Mouse (Mus musculus) right cerebral cortex, postnatal 36 days (tissue): ENCODE measurements around the gene Klhdc4.

Experiments used
- DNase-seq, 2 experiments: peaks; one replicate each; pipeline ENCODE4 v3.0.0; 2022; ENCODE audit warnings: low spot score in 2 of 2, mixed read lengths in 1 of 2

The Klhdc4 gene

GRCm38 (mm10) chr8:121809524-121810155, 19.7 kb downstream of the Klhdc4 start:
- DNase-seq, result peak; percentile 64 to 81

- DNase-seq, result no peak
Measured at GRCm38 (mm10) chr8:121808032-121808431, 21.3 kb downstream of the Klhdc4 start.

GRCm38 (mm10) chr8:121806126-121806525, 23.2 kb downstream of the Klhdc4 start:
- no peak for DNase-seq

- DNase-seq, result no peak
Measured at GRCm38 (mm10) chr8:121804829-121805228, 24.5 kb downstream of the Klhdc4 start.

DNA sequence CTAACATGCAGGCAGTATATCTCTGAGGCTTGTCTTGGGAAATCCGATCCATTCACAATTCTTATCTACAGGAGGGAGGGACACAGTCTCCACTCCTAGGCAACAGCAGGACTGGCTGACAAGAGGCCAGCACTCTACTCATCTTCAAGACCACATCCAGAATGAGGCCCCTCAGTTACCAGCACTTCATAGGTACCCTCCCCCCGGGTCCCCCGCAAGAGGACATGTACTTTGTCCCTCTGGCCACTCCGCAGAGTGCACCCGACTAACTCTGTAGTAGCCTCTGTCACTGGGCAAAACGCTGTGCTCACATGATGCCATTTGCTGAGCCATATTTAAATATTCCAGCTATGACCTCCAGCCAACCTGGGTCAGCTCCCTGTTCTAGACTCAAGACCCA, 31.0 kb downstream of the Klhdc4 start:
- DNase-seq, result no peak

DNA sequence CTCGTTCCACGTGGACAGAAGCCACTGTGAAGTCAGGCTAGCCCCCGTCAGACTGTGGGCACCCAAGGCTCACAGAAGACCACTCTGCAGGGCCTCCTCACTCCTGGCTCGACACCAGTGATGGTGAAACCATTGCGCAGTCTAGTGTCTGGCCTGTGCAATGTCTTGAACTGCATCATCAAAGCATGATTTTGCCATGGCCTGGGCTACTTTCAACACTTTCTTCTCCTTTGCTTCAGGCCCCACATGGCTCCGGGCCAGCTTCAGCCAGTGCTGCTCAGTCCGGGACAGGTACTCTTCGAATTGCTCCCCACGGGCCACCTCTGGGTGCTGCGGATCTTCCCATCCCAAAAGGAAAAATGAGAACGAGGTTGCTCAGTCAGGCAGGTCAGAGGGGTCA, 33.0 kb downstream of the Klhdc4 start:
- no peak for DNase-seq

DNA sequence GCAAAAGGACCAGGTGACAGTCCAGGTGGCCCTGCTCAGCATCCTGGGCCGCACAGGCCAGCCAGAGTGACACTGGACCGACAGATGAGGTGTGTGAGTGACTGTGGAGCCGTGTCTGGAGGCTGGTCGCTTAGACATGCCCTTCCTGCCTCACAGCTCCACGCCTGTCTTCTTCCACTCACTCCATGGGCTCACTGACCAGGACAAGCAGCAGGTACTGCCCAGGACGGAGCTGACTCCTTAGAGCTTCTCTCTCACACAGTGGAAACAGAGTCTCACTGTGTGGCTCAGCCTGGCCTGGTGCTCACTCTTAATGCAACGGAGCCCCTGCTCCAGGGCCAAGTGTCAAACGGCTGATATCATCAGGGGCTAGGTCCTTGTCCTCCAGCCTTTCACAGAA, 33.9 kb downstream of the Klhdc4 start:
- no peak for DNase-seq

- no peak for DNase-seq
Measured at GRCm38 (mm10) chr8:121794151-121794550, 35.2 kb downstream of the Klhdc4 start.

GRCm38 (mm10) chr8:121792627-121793026, 36.7 kb downstream of the Klhdc4 start:
- DNase-seq, result no peak

- no peak for DNase-seq
Measured at GRCm38 (mm10) chr8:121792159-121792558, 37.2 kb downstream of the Klhdc4 start.

DNA sequence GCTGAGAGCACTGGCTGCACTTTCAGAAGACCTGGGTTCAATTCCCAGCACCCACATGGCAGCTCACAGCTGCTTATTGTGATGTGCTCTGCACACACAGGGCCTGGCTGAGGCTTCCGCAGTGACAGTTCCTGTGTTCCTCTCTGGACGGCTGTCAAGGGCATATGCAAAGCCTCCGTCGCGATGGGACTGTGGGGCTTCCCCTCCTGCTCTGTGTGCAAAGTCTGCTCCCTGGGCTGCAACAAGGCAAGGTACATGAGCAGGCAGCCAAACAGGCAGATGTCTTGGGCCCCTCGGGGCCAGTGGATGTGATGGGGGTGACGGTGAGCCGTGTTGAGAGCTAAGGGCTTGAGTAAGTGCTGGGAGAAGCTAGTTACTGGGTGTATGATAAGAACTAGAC, 40.6 kb downstream of the Klhdc4 start:
- no peak for DNase-seq

DNA sequence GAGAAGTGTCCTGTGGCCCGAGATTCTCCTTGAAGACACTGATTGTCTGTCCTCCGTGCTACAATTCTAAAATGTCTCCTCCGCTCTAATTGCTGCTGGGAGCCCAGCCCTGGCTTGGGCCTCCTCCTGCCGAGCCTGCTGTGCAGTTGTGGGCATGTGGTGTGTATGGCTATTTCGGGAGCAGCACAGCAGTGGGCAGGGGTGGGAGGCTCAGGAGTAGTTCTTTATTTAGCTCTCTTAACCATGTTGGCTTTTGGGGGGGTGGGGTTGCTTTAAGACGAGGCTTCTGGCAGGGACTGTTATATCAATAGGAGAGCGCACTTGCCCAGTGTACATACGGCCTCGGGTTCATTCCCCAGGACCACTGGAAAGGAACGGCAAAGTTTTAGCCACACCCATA, 42.8 kb downstream of the Klhdc4 start:
- peak; percentile 71 to 84 for DNase-seq

GRCm38 (mm10) chr8:121782493-121782892, 46.9 kb downstream of the Klhdc4 start:
- no peak for DNase-seq

GRCm38 (mm10) chr8:121773876-121774275, 55.5 kb downstream of the Klhdc4 start:
- DNase-seq, result no peak

GRCm38 (mm10) chr8:121770845-121771752, 58.3 kb downstream of the Klhdc4 start:
- DNase-seq, result peak; percentile 43 to 58

- DNase-seq, result no peak
Measured at GRCm38 (mm10) chr8:121769621-121770020, 59.7 kb downstream of the Klhdc4 start.

GRCm38 (mm10) chr8:121769095-121769494, 60.3 kb downstream of the Klhdc4 start:
- no peak for DNase-seq

DNA sequence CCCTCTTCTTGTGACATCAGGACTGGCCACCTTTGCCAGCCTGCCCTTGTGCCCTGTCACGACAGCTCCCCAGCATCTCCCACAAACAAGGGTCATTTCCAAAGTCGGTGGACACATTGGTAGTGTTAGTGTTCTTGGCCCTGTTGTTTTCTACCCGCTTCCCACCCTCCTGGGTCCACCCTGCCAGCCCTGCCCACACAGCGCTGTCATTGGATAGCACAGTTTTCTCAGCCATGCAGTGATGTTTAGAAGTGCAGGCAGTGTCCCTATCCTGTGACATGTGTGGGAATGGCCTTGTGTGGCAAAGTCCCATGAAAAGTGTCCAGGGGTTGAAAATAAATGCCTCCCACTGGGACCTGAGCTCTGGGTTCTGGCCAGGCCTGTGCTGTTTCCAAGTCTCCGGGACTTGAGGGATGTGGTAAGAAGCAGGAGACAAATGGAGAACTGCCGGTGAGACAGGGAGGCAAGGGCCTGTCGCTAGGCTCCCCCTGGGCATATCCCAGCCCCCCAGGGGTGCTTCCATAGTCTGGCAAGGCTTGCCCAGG, 63.7 kb downstream of the Klhdc4 start:
- DNase-seq, result peak in 1 of 2 experiments; percentile 43

DNA sequence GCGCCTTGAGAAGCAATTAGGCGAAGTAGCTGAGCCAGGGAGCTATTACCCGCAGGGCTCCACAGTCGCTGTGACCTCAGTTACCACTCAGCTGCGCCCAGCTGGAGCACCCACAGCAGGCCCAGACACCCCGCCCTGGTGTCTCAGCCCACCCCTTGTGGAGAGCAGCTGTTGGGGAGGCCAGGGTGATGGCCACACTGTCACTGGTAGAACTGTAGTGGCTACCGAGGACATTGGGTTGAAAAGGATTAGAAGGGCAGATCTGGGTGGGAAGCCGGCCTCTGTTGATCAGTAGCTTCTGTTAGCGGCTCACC, 65.7 kb downstream of the Klhdc4 start:
- DNase-seq, result no peak

- no peak for DNase-seq
Measured at GRCm38 (mm10) chr8:121762999-121763699, 66.2 kb downstream of the Klhdc4 start.

- no peak for DNase-seq
Measured at GRCm38 (mm10) chr8:121761480-121761879, 67.9 kb downstream of the Klhdc4 start.

DNA sequence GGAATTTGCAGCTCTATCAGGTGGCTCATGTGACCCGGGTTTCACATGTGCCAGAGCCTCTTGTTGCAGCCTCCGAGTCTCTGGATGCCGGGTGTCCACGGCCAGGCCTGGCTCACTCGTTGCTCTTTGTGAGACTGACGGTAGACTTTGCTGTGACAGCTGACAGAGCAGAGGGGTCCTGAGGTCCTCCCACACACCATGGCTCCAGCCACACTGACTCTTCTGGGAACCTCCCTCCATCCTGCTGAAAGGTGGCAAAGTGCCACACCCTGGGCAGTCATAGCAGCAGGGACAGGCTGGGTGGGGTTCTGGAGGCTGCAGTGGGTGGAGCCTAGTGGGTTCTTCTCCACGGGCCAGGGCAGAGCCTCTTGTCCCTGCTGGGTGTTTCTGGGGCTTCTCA, 68.9 kb downstream of the Klhdc4 start:
- no peak for DNase-seq
